Mouse (Mus musculus) testis, postnatal 10 days (tissue): ENCODE data around the gene Dpep3.
A peak's percentile ranks its signal among the peaks of the same experiment; 100 is the strongest.
"Not testable (repeated sequence)": the region's sequence is repeated elsewhere in the genome, so short reads cannot be mapped to it uniquely, and the experiment has no call there.

Source experiments
- DNase-seq: peaks from one replicate; pipeline ENCODE4 v3.0.0; 2021; ENCODE audit warnings: low spot score

Gene Dpep3

DNA sequence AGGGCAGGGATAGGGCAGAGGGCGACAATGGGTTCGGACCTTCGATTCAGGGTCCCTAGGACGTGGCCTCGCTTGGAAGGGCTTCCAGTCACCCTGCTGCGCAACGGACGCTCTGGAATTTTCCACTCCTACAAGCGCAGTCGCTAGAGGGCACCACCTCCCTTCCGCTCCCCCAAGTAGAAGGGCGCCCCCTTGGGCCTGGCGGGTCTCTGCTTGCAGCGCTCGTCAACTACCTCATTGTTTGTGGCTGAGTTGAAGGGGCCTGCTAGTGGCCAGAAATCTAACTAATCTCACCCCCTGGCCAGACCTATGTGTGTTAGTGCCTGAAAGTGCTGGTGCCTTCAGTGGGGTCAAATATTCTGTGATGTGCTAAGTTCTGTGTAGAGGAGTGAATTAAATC, at the start of gene Dpep3:
Gene Dpep3, minus strand, starts transcription at position 105 of the 400 bp plus-strand sequence.
- DNase-seq: no peak

GRCm38 (mm10) chr8:106022483-106022882, 43.3 kb upstream of the Dpep3 start:
- peak; percentile 81 for DNase-seq

DNA sequence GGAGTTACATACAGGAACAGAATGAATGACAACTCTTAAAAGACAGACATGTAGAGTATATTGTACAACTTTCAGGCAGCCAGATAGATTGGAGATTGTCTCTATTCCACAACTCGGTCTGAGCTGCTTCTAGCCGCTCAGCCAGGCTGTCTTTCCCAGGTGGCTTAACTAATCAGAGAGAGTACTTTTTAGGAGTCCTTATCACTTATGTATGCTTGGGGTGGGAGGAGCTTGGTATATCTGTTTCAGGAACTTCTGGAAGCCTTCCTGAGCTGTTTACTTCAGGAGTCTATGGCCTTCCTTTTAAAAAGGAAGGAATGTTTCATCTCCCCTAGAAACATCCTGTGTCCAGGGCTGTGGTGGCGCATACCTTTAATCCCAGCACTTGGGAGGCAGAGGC, 38.8 kb upstream of the Dpep3 start:
- no peak for DNase-seq

DNA sequence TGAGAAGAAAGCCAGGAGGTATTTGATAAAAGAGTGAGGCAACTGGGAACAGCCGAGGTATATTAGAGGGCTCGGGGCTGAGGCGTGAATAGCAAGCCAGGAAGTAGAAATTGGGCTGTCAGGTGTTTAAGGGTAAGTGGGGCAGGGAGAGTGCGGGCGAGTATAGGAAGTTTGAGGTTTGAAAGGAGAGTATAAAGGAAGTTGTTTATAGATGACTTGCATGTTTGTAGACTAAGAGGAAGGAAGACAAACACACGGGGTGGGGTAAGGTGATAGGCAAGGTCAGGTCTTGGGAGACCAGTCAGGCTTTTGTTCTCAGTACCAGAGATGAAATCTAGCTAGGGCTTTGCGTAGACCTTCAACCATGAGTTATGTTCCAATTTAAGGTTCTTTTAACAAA, 37.9 kb upstream of the Dpep3 start:
- no peak for DNase-seq

GRCm38 (mm10) chr8:106016284-106016683, 37.1 kb upstream of the Dpep3 start:
- no peak for DNase-seq

DNA sequence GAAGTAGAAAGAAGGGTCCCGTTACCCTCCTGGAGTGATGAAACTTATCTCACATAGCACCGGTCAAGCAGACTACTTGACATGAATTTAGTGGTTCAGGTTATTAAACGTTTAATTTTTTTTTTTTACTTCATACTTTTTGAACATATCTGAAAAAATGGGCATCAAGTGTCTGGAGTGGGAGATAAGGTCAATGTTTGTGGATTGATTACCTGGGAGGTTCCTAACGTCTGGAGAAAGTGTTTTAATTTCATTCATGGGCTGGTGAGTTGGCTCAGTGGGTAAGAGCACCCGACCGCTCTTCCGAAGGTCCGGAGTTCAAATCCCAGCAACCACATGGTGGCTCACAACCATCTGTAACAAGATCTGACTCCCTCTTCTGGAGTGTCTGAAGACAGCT, 33.0 kb upstream of the Dpep3 start:
- DNase-seq: not testable (repeated sequence)

GRCm38 (mm10) chr8:106011643-106011986, 32.4 kb upstream of the Dpep3 start, which contains the start of gene Ddx28:
Ddx28 (minus strand) TSS chr8:106011882.
- no peak for DNase-seq

- DNase-seq: peak; percentile 94
Measured at GRCm38 (mm10) chr8:106010748-106011642, 31.8 kb upstream of the Dpep3 start.

GRCm38 (mm10) chr8:106007891-106008290, 28.7 kb upstream of the Dpep3 start:
- not testable (repeated sequence) for DNase-seq

- no peak for DNase-seq
Measured at GRCm38 (mm10) chr8:106007135-106007534, 27.9 kb upstream of the Dpep3 start.

DNA sequence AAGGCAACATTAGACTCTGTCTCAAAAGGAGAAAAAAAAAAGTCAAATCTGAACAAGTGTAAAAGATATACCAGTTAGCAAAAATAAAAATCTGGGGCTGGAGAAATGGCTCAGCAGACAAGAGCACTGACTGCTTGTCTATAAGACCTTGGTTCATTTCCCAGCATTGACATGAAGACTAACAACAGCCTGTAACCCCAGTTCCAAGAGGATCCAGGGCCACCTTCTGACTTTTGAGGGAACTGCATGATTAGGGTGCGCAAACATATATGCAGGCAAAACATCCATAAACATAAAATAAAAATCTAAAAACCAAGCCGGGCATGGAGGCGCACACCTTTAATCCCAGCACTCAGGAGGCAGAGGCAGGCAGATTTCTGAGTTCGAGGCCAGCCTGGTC, 27.2 kb upstream of the Dpep3 start:
- no peak for DNase-seq

DNA sequence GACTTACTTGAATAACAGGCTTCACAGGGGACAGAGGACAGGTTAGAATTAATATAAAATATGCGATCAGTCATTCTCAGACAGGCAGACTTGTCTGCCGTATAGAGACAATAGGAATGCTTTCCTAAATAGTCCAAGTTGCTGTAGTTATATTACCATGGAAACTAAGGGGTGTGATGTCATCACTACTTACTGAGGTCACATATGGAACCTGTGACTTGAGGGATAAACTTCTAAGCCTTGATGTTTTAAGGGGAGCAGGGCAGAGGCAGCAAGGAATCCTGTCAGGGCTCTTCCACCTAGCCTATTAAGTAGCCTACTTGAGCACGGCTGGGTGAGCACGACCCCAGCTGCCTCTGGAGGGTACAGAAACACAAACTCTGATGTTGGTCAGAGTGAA, 26.6 kb upstream of the Dpep3 start, which contains the start of gene Dpep2nb:
Gene Dpep2nb, minus strand, starts transcription at position 101 of the 400 bp plus-strand sequence.
- DNase-seq: no peak

DNA sequence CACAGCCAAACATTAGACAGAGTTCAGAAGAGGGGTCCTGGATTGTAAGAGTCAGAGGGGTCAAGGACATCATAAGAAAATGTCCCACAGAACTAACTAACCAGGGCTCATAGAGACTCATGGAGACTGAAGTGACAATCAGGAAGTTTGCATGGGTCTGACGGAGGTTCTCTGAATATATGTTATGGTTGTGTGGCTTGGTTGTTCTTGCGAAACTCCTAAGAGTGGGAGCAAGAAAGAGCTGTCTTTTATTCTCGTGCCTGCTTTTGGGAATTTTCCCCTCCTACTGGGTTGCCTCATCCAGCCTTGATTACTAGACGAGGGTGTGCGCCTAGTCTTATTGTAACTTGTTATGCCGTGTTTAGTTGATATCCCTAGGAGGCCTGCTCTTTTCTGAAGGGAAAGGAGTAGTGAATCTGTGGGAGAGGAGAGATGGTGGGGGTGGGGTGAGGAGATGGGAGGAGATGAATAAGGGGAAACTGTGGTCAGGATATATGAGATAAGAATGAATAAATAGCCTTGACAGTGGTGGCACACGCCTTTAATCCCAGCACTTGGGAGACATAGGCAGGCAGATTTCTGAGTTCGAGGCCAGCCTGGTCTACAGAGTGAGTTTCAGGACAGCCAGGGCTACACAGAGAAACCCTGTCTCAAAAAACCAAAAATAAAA, 25.4 kb upstream of the Dpep3 start:
- DNase-seq: no peak

DNA sequence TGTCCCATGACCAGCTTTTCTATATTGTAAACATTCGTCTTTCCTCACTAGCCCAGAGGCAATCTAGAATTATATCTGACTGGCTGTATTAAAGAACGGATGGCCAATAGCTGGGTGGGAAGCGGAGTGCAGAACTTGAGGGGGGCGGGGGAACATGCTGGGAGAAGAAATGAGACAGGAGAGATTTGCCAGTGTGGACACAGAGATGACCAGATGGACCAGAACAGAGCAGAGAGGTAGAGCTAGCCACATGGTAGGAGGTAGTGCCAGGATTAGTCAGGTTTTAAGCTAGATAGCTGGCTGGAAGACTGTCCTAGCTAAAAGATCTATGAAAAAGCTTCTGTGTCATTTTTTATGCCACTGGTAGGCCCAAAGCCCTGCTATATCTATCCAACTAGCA, 22.7 kb upstream of the Dpep3 start:
- no peak for DNase-seq

GRCm38 (mm10) chr8:105998971-105999370, 19.7 kb upstream of the Dpep3 start:
- no peak for DNase-seq

DNA sequence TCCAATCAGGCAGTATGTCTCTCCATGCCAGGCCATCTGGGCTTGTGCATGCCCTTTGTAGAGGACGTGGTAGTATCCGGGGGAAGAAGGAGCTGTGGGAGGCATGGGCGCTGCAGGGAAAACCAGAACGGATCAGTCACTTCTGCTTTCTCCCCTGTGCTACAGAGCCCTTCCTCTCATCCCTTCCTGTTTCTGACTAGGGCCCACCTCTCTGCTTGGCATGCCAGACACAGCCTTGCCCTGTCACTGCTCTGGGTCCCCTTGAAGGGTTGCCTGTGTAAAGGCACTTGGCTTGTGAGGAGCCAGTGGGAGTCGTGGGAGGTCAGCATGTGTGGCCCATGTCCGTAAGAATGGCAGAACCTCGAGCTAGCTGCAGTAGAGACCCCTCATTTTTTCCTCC, 17.1 kb upstream of the Dpep3 start:
- DNase-seq: no peak

DNA sequence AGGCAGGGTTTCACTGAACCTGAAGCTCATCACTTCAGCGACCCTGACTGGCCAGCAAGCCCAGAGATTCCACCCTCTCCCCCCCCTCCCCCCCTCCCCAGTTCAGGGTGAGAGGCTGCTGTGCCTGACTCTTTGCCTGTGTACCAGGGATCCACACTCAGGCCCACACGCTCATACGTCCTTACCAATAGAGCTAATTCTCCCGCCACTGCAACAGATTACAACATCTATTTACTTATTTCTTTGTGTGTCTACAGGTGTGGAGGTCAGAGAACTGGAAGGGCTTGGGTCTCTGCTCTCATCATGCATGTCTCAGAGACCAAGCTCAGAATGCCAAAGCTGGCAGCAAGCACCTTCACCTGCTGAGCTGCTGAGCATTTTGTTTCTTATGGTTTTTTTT, 14.0 kb upstream of the Dpep3 start:
- DNase-seq: no peak

DNA sequence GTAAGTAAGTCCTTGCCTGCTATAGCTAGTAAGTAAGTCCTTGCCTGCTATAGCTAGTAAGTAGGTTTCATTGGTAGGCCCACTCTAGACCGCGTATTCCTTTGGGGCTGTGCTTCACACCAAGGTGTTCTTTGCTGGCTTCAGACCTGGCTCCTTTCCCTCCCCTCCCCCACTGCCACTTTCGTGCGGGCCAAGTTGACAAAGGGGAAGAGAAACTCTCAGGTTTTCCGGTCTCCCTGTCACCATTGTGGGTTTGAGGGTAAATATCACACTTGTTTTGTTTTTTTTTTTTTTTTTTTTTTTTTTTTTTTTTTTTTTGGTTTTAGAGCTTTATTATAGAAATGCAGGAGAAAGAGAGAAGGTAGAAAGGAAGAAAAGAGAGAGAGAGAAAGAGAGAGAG, 13.3 kb upstream of the Dpep3 start:
- DNase-seq: no peak

DNA sequence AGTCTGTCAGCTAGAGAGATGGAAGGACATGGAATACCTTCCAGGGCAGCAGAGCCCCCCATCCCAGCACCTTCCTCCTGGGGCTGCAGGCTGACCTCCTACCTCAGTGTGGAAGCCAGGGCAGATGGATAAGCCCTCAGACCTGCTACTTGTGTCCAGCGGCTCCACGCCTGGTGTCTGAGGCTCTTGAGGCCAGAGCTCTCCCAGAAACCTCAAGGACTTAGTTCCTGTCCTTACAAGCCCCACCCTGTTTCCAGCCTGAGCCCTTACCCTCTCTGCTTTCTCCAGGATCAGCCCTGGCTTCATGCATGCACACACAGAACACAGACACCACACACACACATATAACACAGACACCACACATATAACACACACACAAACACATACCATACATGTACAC, 12.3 kb upstream of the Dpep3 start:
- DNase-seq: no peak

DNA sequence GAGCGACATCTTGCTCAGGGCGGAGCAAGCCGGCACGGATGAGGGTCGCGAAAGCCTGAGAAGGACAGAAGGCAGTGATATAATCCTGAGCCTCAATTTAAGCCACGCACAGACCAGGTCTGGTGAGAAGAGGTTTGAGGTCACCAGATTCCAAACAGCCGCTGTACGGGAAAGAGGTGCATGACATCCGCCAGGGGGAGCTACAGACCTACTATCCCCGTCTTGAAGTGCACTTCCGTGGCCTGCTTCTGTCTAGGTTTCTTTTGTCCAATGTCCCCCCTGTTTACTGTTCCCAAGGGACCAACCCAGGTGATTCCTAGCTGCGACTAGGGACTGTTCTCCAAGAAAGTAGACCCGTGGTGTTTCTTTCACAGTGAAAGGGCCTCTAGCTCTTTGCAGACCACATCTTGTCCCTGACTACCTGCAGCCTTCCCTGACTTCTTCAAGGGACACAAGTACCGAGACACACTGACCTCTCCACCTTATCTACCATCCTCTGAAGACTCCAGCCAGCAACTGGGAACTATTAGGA, 11.7 kb upstream of the Dpep3 start, which contains the start of gene Dus2:
Gene Dus2, plus strand, starts transcription at position 482 of the 532 bp plus-strand sequence.
- peak; percentile 94 for DNase-seq

- DNase-seq: no peak
Measured at GRCm38 (mm10) chr8:105988546-105988945, 9.3 kb upstream of the Dpep3 start.

DNA sequence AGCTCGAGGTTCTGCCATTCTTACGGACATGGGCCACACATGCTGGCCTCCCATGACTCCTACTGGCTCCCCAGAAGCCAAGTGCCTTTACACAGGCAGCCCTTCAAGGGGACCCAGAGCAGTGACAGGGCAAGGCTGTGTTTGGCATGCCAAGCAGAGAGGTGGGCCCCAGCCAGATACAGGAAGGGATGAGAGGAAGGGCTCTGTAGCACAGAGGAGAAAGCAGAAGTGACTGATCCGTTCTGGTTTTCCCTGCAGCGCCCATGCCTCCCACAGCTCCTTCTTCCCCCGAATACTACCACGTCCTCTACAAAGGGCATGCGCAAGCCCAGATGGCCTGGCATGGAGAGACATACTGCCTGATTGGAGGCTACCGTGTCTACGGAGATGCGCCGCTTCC, 4.2 kb upstream of the Dpep3 start:
- DNase-seq: not testable (repeated sequence)

DNA sequence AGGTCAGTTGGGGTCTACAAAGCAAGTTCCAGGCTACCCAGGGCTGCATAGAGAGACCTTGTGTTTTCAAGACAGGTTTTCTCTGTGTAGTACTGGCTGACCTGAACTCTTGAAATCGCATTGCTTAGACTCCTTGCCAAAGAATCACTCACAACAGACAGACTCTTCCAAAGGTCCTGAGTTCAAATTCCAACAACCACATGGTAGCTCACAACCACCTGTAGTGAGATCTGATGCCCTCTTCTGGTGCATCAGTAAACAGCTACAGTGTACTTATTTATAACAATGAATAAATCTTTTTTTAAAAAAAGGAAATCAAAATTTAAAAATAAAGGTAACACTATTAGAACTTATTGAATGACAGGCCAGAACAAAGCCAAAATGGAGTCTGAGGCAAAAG, 1.9 kb upstream of the Dpep3 start:
- DNase-seq: no peak
